Mouse (Mus musculus) limb, embryonic 11.5 days (tissue): ENCODE measurements around the gene Gm2174. TPM values are rescaled to one million over a fixed set of nuclear protein-coding genes. Genes with fewer than 3 reads are reported as not detected.

Experiments
- ATAC-seq: fragments of 200-750 bp; cut with Nextera tagmentation; 2 replicates; pipeline ENCODE4 v1.8.0; 2017; ENCODE audit warnings: low read depth; ENCODE audit not compliant: insufficient number of reproducible peaks, low FRiP score, low TSS enrichment
- DNase-seq: peaks from one replicate; pipeline ENCODE4 v3.0.0-alpha.2; 2015; ENCODE audit warnings: low spot score
- H3K27ac ChIP-seq: fragments of 300-500 bp; sonication (generic); replicated peaks from 2 replicates; pipeline ENCODE4 v1.5.1; 2014; ENCODE audit warnings: low read depth, mild to moderate bottlenecking, low read length
- H3K27me3 ChIP-seq: fragments of 300-500 bp; sonication (generic); 2 replicates; pipeline ENCODE4 v1.6.1; 2014; ENCODE audit warnings: mild to moderate bottlenecking, low read length, mixed read lengths; ENCODE audit not compliant: control insufficient read depth, insufficient read depth
- H3K36me3 ChIP-seq: fragments of 300-500 bp; sonication (generic); 2 replicates; pipeline ENCODE4 v1.6.1; 2014; ENCODE audit warnings: mild to moderate bottlenecking, low read length, moderate library complexity, mixed read lengths; ENCODE audit not compliant: control insufficient read depth, insufficient read depth
- H3K4me1 ChIP-seq: fragments of 300-500 bp; sonication (generic); 2 replicates; pipeline ENCODE4 v1.6.1; 2014; ENCODE audit warnings: low read length, mixed read lengths; ENCODE audit not compliant: control insufficient read depth, insufficient read depth
- H3K4me2 ChIP-seq: fragments of 300-500 bp; sonication (generic); 2 replicates; pipeline ENCODE4 v1.6.1; 2014; ENCODE audit warnings: low read depth, mild to moderate bottlenecking, moderate library complexity; ENCODE audit not compliant: severe bottlenecking
- H3K4me3 ChIP-seq: fragments of 300-500 bp; sonication (generic); 2 replicates; pipeline ENCODE4 v1.5.1; 2014; ENCODE audit warnings: low read depth, low read length
- H3K9ac ChIP-seq: fragments of 300-500 bp; sonication (generic); 2 replicates; pipeline ENCODE4 v1.6.1; 2014; ENCODE audit warnings: mild to moderate bottlenecking, low read length
- H3K9me3 ChIP-seq: fragments of 300-500 bp; sonication (generic); 2 replicates; pipeline ENCODE4 v1.6.1; 2016; ENCODE audit warnings: low read length; ENCODE audit not compliant: control insufficient read depth
- WGBS: fragments of 180-500 bp; shearing (Covaris S2); extraction: QIAGEN DNeasy Blood & Tissue Kit; methylation state at CpG from one replicate; pipeline ENCODE4 v1.1.7; 2014; 5-methylcytosine and 5-hydroxymethylcytosine counted together
- polyA plus RNA-seq: library from polyadenylated mRNA; unstranded; fragments of >200 nt; fragmentation: Nextera tagmentation; extraction: Ambion mirVana; gene quantifications from 2 replicates; pipeline ENCODE4 v1.2.1, GENCODE M21; 2014

The Gm2174 gene
- polyA plus RNA-seq, 1 experiment from 2014 or later: 1.5 TPM

- no peak overlapping the region for H3K9ac ChIP-seq
- H3K9me3 ChIP-seq: no peaks in the 10 kb centered on the region
- no peak overlapping the region for H3K4me3 ChIP-seq
- no peaks in the 10 kb centered on the region for H3K4me1 ChIP-seq
- H3K27ac ChIP-seq: peak overlapping the region; percentile 50; the same call in 1 of the 2 replicates
- no peak overlapping the region for H3K4me2 ChIP-seq
- no peaks in the 10 kb centered on the region for H3K27me3 ChIP-seq
- ATAC-seq (peak; percentile 47; the same call in 1 of the 2 replicates), DNase-seq (peak; percentile 47)
- H3K36me3 ChIP-seq: no peaks in the 10 kb centered on the region
- WGBS: 28% methylated on average over 6 of the region's 6 CpGs
These were observed 20.7 kb downstream of the Gm2174 start for GRCm38 (mm10) chrX:56468422-56468821.

GRCm38 (mm10) chrX:56474035-56474434, 26.3 kb downstream of the Gm2174 start:
- no peaks in the 10 kb centered on the region for H3K9me3 ChIP-seq
- H3K27me3 ChIP-seq: no peaks in the 10 kb centered on the region
- WGBS: 83% methylated on average over 8 of the region's 8 CpGs
- H3K36me3 ChIP-seq: no peaks in the 10 kb centered on the region
- no peak overlapping the region for H3K9ac ChIP-seq
- no peaks in the 10 kb centered on the region for H3K4me1 ChIP-seq
- no peak for ATAC-seq
- no peak overlapping the region for H3K4me2 ChIP-seq
- DNase-seq: no peak
- H3K27ac ChIP-seq: no peak overlapping the region
- H3K4me3 ChIP-seq: no peak overlapping the region

GRCm38 (mm10) chrX:56477553-56477952, 29.8 kb downstream of the Gm2174 start:
- ATAC-seq: no peak
- no peaks in the 10 kb centered on the region for H3K9me3 ChIP-seq
- no peak overlapping the region for H3K4me3 ChIP-seq
- WGBS: 82% methylated on average over 3 of the region's 3 CpGs
- H3K4me2 ChIP-seq: no peak overlapping the region
- no peak for DNase-seq
- no peak overlapping the region for H3K27ac ChIP-seq
- H3K36me3 ChIP-seq: no peaks in the 10 kb centered on the region
- H3K27me3 ChIP-seq: no peaks in the 10 kb centered on the region
- no peak overlapping the region for H3K9ac ChIP-seq
- no peaks in the 10 kb centered on the region for H3K4me1 ChIP-seq

GRCm38 (mm10) chrX:56481906-56482305, 34.1 kb downstream of the Gm2174 start:
- H3K27me3 ChIP-seq: no peaks in the 10 kb centered on the region
- no peaks in the 10 kb centered on the region for H3K4me1 ChIP-seq
- WGBS: 82% methylated on average over 3 of the region's 3 CpGs
- no peak for DNase-seq
- H3K4me2 ChIP-seq: no peak overlapping the region
- H3K9ac ChIP-seq: no peak overlapping the region
- H3K27ac ChIP-seq: no peak overlapping the region
- H3K36me3 ChIP-seq: no peaks in the 10 kb centered on the region
- ATAC-seq: no peak
- no peaks in the 10 kb centered on the region for H3K9me3 ChIP-seq
- no peak overlapping the region for H3K4me3 ChIP-seq

GRCm38 (mm10) chrX:56489758-56490157, 42.0 kb downstream of the Gm2174 start:
- H3K4me1 ChIP-seq: no peaks in the 10 kb centered on the region
- no peak for ATAC-seq
- no peak overlapping the region for H3K27ac ChIP-seq
- 22% methylated on average over 1 of the region's 1 CpGs for WGBS
- H3K9me3 ChIP-seq: no peaks in the 10 kb centered on the region
- H3K27me3 ChIP-seq: no peaks in the 10 kb centered on the region
- no peaks in the 10 kb centered on the region for H3K36me3 ChIP-seq
- H3K4me2 ChIP-seq: no peak overlapping the region
- peak; percentile 80 for DNase-seq
- no peak overlapping the region for H3K4me3 ChIP-seq
- H3K9ac ChIP-seq: no peak overlapping the region

GRCm38 (mm10) chrX:56497241-56497640, 49.5 kb downstream of the Gm2174 start:
- Histone ChIP-seq H3K9me3 (no peaks in the 10 kb centered on the region), H3K4me1 (no peaks in the 10 kb centered on the region), H3K4me2 (no peak overlapping the region), H3K27me3 (no peaks in the 10 kb centered on the region), H3K36me3 (no peaks in the 10 kb centered on the region), H3K9ac (no peak overlapping the region), H3K27ac (no peak overlapping the region), H3K4me3 (no peak overlapping the region)
- WGBS: 83% methylated on average over 7 of the region's 7 CpGs
- no peak for DNase-seq
- no peak for ATAC-seq

Other genes starting within 250 kb of the Gm2174 start
- not detected in 2 replicates for gene Gm773, start 235.1 kb upstream of the Gm2174 start, polyA plus RNA-seq
- 10.8 and 11.0 TPM in 2 replicates for gene Zfp449, start 101.6 kb upstream of the Gm2174 start, polyA plus RNA-seq
- gene Smim10l2a, start 73.4 kb upstream of the Gm2174 start, polyA plus RNA-seq: 8.5 and 8.8 TPM in 2 replicates
- 28.3 and 30.9 TPM in 2 replicates for gene Ints6l, start 6.9 kb downstream of the Gm2174 start, polyA plus RNA-seq
- gene Gm10477, start 76.8 kb downstream of the Gm2174 start, polyA plus RNA-seq: not detected in 2 replicates
- not detected in 2 replicates for gene Gm648, start 101.6 kb downstream of the Gm2174 start, polyA plus RNA-seq
- gene Mmgt1, start 150.1 kb downstream of the Gm2174 start, polyA plus RNA-seq: 34.5 and 41.4 TPM in 2 replicates
- gene Slc9a6, start 161.8 kb downstream of the Gm2174 start, polyA plus RNA-seq: 6.6 and 7.8 TPM in 2 replicates